Mouse (Mus musculus) heart, adult 11 months (tissue): ENCODE measurements around the gene Scamp1.
A peak's percentile ranks its signal among the peaks of the same experiment; 100 is the strongest.
"Not testable (repeated sequence)": the region's sequence is repeated elsewhere in the genome, so short reads cannot be mapped to it uniquely, and the experiment has no call there.

Experiments
- DNase-seq: peaks from one replicate; pipeline ENCODE4 v3.0.0; 2022

Scamp1 gene

DNA sequence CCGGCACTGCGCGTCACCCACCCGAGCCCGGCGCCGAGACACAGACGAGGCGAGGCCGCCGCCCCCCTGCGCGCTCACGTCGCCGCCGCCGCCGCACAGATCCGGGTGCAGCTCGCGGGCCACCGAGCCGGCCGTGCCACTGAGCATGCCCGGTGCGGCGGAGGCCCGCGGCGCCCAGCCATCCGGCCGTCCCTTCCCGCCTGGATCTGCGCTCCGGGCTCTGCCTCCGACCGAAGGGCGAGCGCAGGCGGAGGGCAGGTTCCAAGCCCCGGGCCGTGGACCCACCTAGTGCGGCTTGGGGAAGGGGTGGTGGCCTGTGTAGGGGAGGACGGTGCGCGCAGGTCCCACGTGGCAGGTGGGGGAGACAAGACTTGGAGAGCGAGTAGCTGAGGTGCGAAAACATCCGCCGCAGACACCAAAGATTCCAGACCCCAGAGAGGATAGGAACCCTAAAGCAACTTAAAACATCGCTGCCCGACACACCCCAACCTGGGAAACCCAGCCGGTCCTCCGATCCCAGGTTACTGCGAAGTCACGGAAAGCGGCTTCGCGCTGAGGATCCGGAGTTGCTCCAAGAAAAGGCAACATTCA is at the start of gene Scamp1:
Gene Scamp1, minus strand, starts transcription at position 577 of the 591 bp plus-strand sequence.
- peak; percentile 99 for DNase-seq

- DNase-seq: no peak
Observed at GRCm38 (mm10) chr13:94330392-94330979, 44.8 kb upstream of the Scamp1 start.

GRCm38 (mm10) chr13:94329005-94329404 is 43.3 kb upstream of the Scamp1 start:
- not testable (repeated sequence) for DNase-seq

DNA sequence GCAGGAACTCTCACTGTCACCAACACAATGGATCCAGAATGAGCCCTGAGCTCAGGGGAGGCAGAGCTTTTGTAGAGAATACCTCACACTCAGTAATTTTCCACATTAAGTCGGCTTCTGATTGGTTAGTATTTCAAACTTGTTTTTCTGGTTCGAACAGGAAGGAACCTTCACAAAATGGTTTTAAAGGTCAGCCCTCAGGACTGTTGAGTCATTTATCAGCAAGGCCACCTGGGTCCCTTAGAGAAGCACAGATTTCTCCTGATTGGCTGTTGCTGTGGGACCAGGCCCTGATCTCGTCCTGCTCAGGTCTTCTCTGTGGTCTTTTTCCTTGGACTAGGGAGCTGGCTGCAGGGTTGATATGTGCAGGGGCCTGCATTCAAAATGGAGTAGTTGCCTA is 42.4 kb upstream of the Scamp1 start:
- peak; percentile 88 for DNase-seq

DNA sequence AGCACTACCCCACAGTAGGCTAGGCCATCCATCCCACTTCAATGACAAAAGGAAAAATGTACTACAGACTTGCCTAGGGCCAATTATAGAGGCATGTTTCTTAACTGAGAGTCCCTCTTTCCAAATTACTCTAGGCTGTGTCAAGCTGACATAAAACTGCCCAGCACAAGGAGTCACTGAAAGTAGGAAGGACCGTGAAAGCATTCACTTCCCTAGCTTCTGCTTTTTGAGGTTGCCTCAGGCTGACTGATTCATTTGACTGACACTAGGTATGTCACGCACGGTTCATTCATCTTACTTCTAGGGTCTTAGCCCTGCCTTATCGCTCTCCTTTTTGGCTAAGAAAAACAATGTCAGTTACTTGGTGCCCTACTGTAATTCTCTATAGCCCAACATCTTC is 36.8 kb upstream of the Scamp1 start:
- no peak for DNase-seq

GRCm38 (mm10) chr13:94321094-94321792 is 35.6 kb upstream of the Scamp1 start:
- DNase-seq: no peak

GRCm38 (mm10) chr13:94316975-94317511 is 31.4 kb upstream of the Scamp1 start:
- no peak for DNase-seq

DNA sequence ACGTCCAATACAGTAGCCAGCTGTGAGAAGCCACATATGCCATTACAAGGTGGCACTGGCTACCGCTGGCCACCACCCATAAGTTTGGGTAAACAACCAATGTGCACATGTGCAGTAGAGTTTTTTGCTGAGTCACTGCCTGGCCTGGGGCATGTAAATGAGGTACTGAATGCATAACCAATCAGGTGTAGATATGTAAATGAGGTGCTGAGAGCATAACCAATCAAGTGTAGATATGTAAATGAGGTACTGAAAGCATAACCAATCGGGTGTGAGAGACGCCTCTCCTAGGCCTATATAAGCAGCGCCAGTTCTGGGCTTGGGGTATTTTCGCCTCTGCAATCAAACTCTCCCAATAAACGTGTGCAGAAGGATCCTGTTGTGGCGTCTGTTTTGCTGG is 27.2 kb upstream of the Scamp1 start:
- DNase-seq: peak; percentile 13

DNA sequence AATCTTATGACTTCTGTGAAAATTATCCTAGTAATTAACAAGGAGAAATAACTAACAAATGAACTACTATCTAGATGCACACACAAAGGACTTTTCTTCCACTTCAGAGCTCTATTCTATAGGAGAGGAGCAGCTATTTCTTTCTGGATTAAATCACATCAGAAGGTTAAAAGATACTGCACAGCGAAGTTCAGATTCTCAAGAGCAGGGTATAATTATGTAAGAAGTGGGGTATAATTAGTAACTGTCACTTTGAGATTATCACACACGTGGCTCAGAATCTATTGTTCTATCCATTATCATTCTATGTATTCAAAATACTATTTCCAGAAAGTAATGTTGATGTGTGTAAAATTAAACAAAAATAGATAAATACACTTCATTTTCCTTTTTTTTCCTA is 22.6 kb upstream of the Scamp1 start:
- no peak for DNase-seq

- peak; percentile 70 for DNase-seq
Observed at GRCm38 (mm10) chr13:94307531-94307930, 21.9 kb upstream of the Scamp1 start.

GRCm38 (mm10) chr13:94306968-94307289 is 21.3 kb upstream of the Scamp1 start:
- DNase-seq: no peak

DNA sequence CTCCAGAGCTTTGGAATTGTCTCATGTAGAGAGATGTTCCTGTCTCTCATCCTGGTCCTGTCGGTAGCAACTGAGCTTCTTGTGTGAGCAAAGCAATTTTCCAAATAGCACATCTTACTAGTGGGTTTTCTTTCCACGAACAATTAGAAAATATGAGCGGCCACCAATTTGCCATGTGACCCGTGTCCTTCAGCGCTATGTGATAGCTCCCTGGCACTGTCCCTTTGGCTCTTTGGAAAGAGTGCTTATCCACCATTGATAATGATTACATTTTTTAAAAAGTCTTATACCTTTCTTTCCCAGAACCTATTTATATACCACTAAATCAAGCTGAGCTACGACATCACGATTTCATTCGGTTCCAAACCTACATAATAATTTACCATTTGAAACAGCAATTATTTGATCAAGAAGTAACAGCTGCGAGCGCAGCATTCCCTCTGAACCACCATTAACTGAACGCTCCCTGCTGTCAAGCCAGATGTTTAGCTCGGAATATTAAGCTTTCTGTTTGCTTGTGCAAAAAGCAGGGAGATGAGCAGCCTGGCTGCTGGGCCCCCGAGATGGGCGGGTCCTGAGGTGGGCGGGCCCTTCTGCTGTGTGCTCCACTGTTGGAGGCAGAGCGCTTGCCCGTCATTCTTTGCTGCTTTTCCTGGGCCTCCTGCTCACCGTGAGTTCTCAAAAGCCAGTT is 20.8 kb upstream of the Scamp1 start:
- peak; percentile 89 for DNase-seq

GRCm38 (mm10) chr13:94300946-94301538 is 15.4 kb upstream of the Scamp1 start:
- DNase-seq: peak; percentile 84

GRCm38 (mm10) chr13:94300232-94300631 is 14.6 kb upstream of the Scamp1 start:
- no peak for DNase-seq

GRCm38 (mm10) chr13:94298401-94298800 is 12.7 kb upstream of the Scamp1 start:
- peak; percentile 97 for DNase-seq

DNA sequence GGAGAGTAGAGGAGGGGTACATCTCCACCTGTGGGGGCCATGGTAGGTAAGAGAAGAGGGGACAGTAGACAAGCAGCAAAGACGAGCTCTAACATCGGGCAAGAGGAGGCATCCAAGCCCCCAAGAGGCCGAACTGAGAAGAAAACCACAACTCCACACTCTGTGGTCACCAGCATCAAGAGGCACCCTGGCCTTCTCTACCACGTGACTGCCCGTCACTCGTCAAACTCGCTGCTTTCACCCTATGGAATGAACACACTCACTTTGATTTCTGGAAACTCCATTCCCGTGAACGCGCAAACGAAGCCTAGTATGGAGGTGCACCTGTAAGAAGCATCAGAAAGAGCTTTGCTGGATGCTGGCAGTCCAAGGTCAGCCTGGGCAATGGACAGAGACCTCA is 10.7 kb upstream of the Scamp1 start:
- DNase-seq: peak; percentile 87

DNA sequence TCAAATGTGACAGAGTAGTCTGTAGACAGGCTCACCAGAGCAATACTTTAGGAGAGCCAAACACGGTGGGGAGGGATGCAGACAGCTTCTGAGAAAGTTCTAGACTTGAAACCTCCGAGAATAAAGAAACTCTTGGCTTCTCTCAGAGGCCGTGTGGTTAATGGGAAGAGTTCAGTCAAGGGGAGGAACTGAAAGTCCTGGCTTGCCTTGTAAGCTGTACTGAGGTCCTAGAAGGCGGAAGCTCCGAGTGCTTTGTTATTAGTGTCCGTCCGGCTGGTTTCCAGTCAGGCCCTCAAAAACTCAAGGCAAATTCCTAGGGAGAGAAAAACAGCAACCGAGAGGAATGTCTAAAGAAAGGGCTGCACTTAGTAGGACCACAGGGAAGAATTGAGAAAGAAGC is 10.3 kb upstream of the Scamp1 start:
- peak; percentile 91 for DNase-seq

- DNase-seq: peak; percentile 80
Observed at GRCm38 (mm10) chr13:94294886-94295285, 9.2 kb upstream of the Scamp1 start.

DNA sequence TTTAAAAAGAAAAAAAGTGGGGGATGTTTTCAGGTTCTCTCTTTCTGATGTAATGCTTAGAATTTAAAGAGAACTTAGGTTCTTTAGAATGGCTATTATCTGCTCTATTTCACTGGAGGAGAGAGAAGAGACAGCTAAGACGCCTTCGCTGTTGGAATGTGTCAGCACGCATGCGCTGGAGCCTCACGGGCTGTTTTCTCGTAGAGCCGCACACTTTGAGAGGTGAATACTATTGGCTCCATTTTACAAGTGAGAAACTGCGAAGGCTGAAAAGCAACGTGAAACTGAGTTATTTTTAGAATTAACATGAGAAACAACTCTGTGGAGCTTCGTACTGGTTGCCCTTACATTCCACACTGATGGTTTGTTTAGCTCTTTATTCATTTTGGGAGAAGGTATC is 8.3 kb upstream of the Scamp1 start:
- peak; percentile 74 for DNase-seq

- peak; percentile 74 for DNase-seq
Observed at GRCm38 (mm10) chr13:94286195-94286594, 538 bp upstream of the Scamp1 start.

DNA sequence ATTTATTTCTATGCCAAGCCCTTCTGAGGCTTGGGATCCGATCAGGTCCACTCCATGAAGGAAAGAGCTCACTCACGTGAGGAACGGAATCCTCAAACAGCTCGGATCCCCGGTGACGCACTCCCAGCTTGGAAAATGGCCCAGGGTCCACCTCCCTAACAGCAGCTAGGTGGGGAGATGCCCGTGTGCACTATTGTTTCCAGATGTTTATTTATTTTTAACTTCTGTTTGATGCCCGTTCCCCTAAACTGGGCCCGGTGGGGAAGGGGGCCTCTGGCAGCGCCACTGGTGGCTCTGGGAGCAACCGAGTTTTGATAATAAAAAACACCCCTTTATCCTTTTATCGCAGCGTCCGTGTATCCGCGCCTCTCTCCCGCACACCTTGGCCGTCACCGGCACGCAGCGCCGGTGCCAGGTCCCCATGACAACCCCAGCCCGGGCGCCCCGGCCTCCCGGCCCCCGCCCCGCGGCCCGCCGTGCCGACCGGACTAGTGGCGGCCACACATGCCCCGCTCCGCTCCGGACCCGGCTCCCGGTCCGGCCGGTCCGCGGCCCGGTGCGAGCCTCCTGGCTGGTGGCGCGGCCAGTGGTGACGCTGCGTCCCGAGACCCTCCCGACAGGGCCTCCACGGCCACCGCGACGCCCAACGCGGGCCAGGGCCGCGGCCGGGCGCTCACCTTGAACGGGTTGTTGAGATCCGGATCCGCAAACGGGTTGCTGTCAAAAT is 951 bp downstream of the Scamp1 start:
- peak; percentile 96 for DNase-seq

- no peak for DNase-seq
Observed at GRCm38 (mm10) chr13:94279420-94279819, 6.2 kb downstream of the Scamp1 start.
